Mouse (Mus musculus): ENCODE measurements at regions not wholly inside any gene's neighbourhood (a gene's known extent, or its start where the extent isn't known, plus 50 kb on each side); places are given as distances from the start of the nearest gene placed in this dataset.

- no peak for TF ChIP-seq POLR2A (IDR thresholded peaks at IDR 0.05; ENCODE audit: low read depth, low read length)
- no peak for TF ChIP-seq CTCF (IDR thresholded peaks at IDR 0.05; ENCODE audit: extremely low read depth, insufficient read depth, insufficient read length, insufficient replicate concordance)
Measured at GRCm38 (mm10) chr2:61347451-61347850, 230.9 kb upstream of the Tank start.
